In genomic region chr16:53439511-53439910, GRCm38 (mm10) we compare ENCODE assay signal across 17 mouse cellular contexts.
"Had no signal": no experiment of that assay in that cellular context is flagged by ENCODE, and none has a peak within 500 bp of the region (broad histone marks: within the 10 kb centered on the region; RNA-seq: fewer than 3 reads in every experiment).

No protein-coding gene starts in this region.

- ATAC-seq: liver, postnatal 0 days; lung, postnatal 0 days; midbrain, embryonic 13.5 days; midbrain, embryonic 16.5 days had no signal

- H3K9ac ChIP-seq: limb, embryonic 12.5 days; limb, embryonic 15.5 days; liver, embryonic 14.5 days; liver, postnatal 0 days; lung, embryonic 14.5 days; midbrain, embryonic 13.5 days; neural tube, embryonic 12.5 days had no signal

- H3K9me3 ChIP-seq: limb, embryonic 12.5 days; limb, embryonic 15.5 days; midbrain, embryonic 13.5 days; neural tube, embryonic 12.5 days had no signal

- H3K4me2 ChIP-seq: limb, embryonic 12.5 days; limb, embryonic 15.5 days; liver, embryonic 11.5 days; lung, embryonic 14.5 days; midbrain, embryonic 13.5 days; neural tube, embryonic 12.5 days had no signal

- H3K4me1 ChIP-seq: limb, embryonic 12.5 days; limb, embryonic 15.5 days; midbrain, embryonic 13.5 days; neural tube, embryonic 12.5 days had no signal

- H3K4me3 ChIP-seq: limb, embryonic 12.5 days; limb, embryonic 15.5 days; midbrain, embryonic 13.5 days; neural tube, embryonic 12.5 days had no signal

- DNase-seq: kidney, adult 9 months; kidney, postnatal 14 days; kidney, postnatal 4 days; left cerebral cortex, postnatal 4 days; liver, postnatal 0 days; lung, embryonic 14.5 days; thymus, adult 18-20 months; thymus, postnatal 36 days had no signal

- H3K27ac ChIP-seq: limb, embryonic 12.5 days; limb, embryonic 15.5 days; liver, embryonic 14.5 days; macrophage; midbrain, embryonic 13.5 days; neural tube, embryonic 12.5 days had no signal

- H3K36me3 ChIP-seq: limb, embryonic 12.5 days; limb, embryonic 15.5 days; midbrain, embryonic 13.5 days; neural tube, embryonic 12.5 days had no signal

- H3K27me3 ChIP-seq: limb, embryonic 12.5 days; limb, embryonic 15.5 days; midbrain, embryonic 13.5 days; neural tube, embryonic 12.5 days had no signal
